Mouse (Mus musculus): ENCODE data around the gene Il20. TPM values are rescaled to one million over a fixed set of nuclear protein-coding genes. Genes with fewer than 3 reads are reported as not detected.

Il20 gene
- not detected for polyA plus RNA-seq (2017; shearing (Covaris generic))

DNA sequence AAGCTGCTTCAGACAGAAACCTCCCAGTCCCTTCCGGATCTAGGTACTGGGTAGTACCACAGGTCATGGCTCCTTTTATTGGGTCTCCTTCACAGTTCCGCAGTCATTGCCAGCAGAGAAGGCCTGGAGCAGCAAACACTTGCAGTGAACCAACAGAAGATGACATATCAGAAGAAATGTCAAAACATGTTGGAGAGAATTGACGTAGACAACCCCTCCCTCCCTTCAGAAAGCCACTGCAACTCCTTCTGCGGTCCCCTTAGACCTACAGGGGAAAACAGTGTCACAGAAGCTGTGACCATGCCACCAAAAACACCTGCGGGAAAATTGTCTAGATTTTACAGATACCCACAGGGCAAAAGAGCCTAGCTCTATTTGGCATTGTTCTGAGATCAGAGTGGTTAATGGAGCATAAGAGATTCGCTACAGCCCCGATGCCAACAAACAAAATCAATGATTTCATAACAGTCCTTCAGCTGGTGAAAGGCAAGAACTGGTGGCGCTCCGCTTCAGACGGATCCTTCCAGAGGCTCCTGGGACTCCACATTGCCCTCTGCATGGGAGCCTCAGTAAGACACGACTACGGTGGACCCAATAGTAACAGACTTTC lies at the start of gene Il20:
Il20 (minus strand) TSS at position 51 of the 610 bp plus-strand sequence.

DNA sequence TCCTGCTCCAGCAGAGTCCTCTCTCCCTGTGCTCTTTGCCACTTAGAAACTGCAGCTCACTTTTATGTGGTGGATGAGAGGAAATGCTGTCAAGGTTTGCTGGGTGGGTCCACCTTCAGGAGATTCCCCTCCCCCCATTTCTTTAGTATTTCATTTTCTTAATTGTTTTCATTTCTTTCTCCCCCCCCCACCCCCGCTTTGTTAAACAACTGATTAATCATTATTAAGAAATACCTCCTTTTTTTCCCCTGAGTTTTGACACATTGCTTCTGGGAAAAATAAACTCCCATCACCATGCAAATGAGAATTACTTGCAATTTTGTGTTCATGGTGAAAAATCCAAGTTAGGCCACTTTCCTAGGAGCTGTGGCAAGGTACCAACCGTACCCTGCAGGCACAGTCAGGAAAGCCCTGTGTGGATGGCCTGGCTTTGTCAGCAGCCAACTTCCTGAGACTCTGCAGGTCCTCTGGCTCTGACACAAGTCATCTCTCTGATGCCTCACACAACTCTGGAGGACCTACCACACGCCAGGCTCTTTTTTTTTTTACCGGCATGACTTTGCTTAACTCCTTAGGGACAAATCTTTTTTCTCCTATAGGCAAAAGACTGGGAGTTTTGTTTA lies 28.9 kb upstream of the Il20 start, which contains the start of gene Il19:
Il19 (minus strand) TSS at position 51 of the 623 bp plus-strand sequence.

DNA sequence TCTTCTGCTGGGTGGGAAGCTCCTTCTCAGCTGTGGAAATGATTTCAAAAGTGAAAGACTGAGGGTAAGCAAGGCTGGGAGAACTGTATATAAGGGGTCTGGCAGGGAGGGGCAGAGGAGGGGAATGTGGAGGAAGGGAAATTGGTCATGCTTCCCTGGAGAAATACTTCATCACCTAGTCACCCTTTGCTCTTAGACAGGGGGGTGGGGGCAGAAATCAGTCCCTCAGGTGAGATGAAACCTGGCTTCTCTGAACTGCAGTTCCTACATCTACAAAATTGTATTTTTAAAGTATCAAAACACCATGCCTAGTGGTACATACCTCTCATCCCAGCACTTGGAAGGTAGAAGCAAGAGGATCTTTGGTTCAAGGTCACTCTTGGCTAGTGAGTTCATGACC lies 23.9 kb downstream of the Il20 start, which contains the start of gene Il24:
Il24 (minus strand) TSS at position 101 of the 400 bp plus-strand sequence.

DNA sequence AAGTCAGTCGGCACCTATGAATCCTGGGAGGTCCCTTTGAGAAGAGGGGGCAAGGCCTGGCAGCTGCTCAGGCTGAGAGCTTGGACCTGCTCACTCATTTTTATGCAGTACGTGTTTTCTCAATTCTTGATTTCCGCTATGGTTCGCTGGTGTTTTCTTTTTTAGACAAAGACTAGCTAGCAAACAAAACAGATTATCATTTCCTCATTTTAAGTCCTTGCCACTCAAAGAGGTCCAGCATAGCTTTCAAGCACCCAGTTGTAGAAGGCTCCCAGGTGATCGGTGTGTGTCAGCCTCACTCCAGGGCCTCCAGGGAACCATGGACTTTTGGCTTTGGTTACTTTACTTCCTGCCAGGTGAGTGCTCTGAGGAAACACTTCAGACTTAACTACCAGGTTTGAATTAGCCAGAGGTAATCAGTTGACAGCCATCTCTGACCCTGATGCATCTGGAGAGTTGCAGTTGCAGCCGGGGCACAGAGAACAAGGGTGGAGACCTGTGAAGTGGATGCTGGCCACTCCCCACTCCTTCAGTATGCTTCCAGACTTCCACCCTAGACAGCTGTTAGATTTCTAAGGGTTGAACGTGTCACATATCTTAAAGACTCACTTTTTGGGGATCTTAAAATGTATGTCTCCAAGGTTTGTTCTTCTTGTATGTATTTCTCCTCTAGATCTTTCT lies 45.6 kb downstream of the Il20 start, which contains the start of gene Fcmr:
Fcmr (plus strand) TSS at position 129 of the 681 bp plus-strand sequence.

Other genes with a start within 250 kb of the Il20 start
- under 1 TPM in 1 of 2 experiments, not detected in 1; 0.12 TPM for gene C4bp, start 249.8 kb downstream of the Il20 start, polyA plus RNA-seq (2017; shearing (Covaris generic))
- gene Gm29427, start 195.7 kb downstream of the Il20 start, polyA plus RNA-seq (2017; shearing (Covaris generic)): not detected
- 1 to 10 TPM; 5.1 to 5.6 TPM for gene Yod1, start 194.1 kb downstream of the Il20 start, polyA plus RNA-seq (2017; shearing (Covaris generic))
- gene Pfkfb2, start 182.2 kb downstream of the Il20 start, polyA plus RNA-seq (2017; shearing (Covaris generic)): 10 to 100 TPM in 1 of 2 experiments, 1 to 10 TPM in 1; 6.4 to 10.8 TPM
- under 1 TPM; 0.36 to 0.50 TPM for gene AA986860, start 179.5 kb downstream of the Il20 start, polyA plus RNA-seq (2017; shearing (Covaris generic))
- under 1 TPM; 0.24 to 0.29 TPM for gene Fcamr, start 110.5 kb downstream of the Il20 start, polyA plus RNA-seq (2017; shearing (Covaris generic))
- 1 to 10 TPM in 1 of 2 experiments, under 1 TPM in 1; 0.73 to 3.3 TPM for gene Pigr, start 84.8 kb downstream of the Il20 start, polyA plus RNA-seq (2017; shearing (Covaris generic))
- 10 to 100 TPM in 1 of 2 experiments, 1 to 10 TPM in 1; 8.0 to 29.2 TPM for gene Fcmr, start 45.8 kb downstream of the Il20 start, polyA plus RNA-seq (2017; shearing (Covaris generic))
- gene Il24, start 24.0 kb downstream of the Il20 start, polyA plus RNA-seq (2017; shearing (Covaris generic)): not detected
- gene Il19, start 28.7 kb upstream of the Il20 start, polyA plus RNA-seq (2017; shearing (Covaris generic)): not detected
- gene Il10, start 108.4 kb upstream of the Il20 start, polyA plus RNA-seq (2017; shearing (Covaris generic)): 10 to 100 TPM in 1 of 2 experiments, 1 to 10 TPM in 1; 2.5 to 20.6 TPM
- 100 to 1,000 TPM; 127 to 156 TPM for gene Mapkapk2, start 186.4 kb upstream of the Il20 start, polyA plus RNA-seq (2017; shearing (Covaris generic))
- gene Dyrk3, start 226.9 kb upstream of the Il20 start, polyA plus RNA-seq (2017; shearing (Covaris generic)): under 1 TPM; 0.29 to 0.49 TPM
- gene Eif2d, start 241.7 kb upstream of the Il20 start, polyA plus RNA-seq (2017; shearing (Covaris generic)): 100 to 1,000 TPM in 1 of 2 experiments, 10 to 100 TPM in 1; 73.0 to 104 TPM

Data from inflammation-experienced regulatory T-cells (primary cell).